Mouse (Mus musculus) liver, adult 2 months (tissue): ENCODE measurements around the gene Spag6. TPM values are rescaled to one million over a fixed set of nuclear protein-coding genes. Genes with fewer than 3 reads are reported as not detected.

Experiments
- DNase-seq: peaks from one replicate; pipeline ENCODE4 v3.0.0-alpha.2; 2011; ENCODE audit warnings: low read depth, low spot score; ENCODE audit errors: extremely low read depth
- H3K27ac ChIP-seq: fragments of 200-500 bp; replicated peaks from 2 replicates; pipeline ENCODE4 v1.5.1; 2012; ENCODE audit warnings: low read depth, mild to moderate bottlenecking, control low read depth, inconsistent platforms, low read length; ENCODE audit not compliant: insufficient read depth
- H3K27me3 ChIP-seq: fragments of 200-500 bp; 2 replicates; pipeline ENCODE4 v1.6.1; 2012; ENCODE audit warnings: mild to moderate bottlenecking, moderate library complexity, low read length, inconsistent platforms; ENCODE audit not compliant: control insufficient read depth, insufficient read depth
- H3K36me3 ChIP-seq: fragments of 200-500 bp; 2 replicates; pipeline ENCODE4 v1.6.1; 2012; ENCODE audit warnings: low read length, inconsistent platforms; ENCODE audit not compliant: control insufficient read depth, insufficient read depth
- H3K4me1 ChIP-seq: fragments of 200-500 bp; 2 replicates; pipeline ENCODE4 v1.6.1; 2011; ENCODE audit warnings: low read length; ENCODE audit not compliant: control insufficient read depth, insufficient read depth
- H3K4me3 ChIP-seq: fragments of 200-500 bp; 2 replicates; pipeline ENCODE4 v1.5.1; 2011; ENCODE audit warnings: low read depth, mild to moderate bottlenecking, control low read depth, low read length, moderate library complexity; ENCODE audit not compliant: insufficient read depth
- H3K79me2 ChIP-seq: fragments of 200-500 bp; 2 replicates; pipeline ENCODE4 v1.6.1; 2012; ENCODE audit warnings: inconsistent platforms, mild to moderate bottlenecking, low read length, moderate library complexity; ENCODE audit not compliant: control insufficient read depth, insufficient read depth
- H3K9ac ChIP-seq: fragments of 200-500 bp; 2 replicates; pipeline ENCODE4 v1.6.1; 2012; ENCODE audit warnings: low read depth, mild to moderate bottlenecking, control low read depth, inconsistent platforms, low read length
- CTCF ChIP-seq: fragments of 200-500 bp; IDR thresholded peaks from 2 replicates; pipeline ENCODE4 v1.5.1; 2011; ENCODE audit warnings: low read depth, low read length, control low read depth
- POLR2A ChIP-seq: fragments of 200-500 bp; IDR thresholded peaks from 2 replicates; pipeline ENCODE4 v1.6.1; 2011; ENCODE audit warnings: low read length, control low read depth; ENCODE audit not compliant: insufficient read depth; ENCODE audit errors: extremely low read depth
- WGBS: fragments of 180-500 bp; shearing (Covaris S2); methylation state at CpG from one replicate; pipeline ENCODE4 v1.1.7; 2018; 5-methylcytosine and 5-hydroxymethylcytosine counted together
- polyA plus RNA-seq: library from polyadenylated mRNA; depleted of rRNA; stranded (reverse); fragments of >200 nt; gene quantifications from 2 replicates; pipeline ENCODE4 v1.2.3, GENCODE M21; 2012
- total RNA-seq: library from RNA; depleted of rRNA; stranded (reverse); fragments of >200 nt; gene quantifications from 2 replicates; pipeline ENCODE4 v1.2.3, GENCODE M21; 2014

The Spag6 gene
- total and polyA plus RNA-seq, 2 experiments: not detected

DNA sequence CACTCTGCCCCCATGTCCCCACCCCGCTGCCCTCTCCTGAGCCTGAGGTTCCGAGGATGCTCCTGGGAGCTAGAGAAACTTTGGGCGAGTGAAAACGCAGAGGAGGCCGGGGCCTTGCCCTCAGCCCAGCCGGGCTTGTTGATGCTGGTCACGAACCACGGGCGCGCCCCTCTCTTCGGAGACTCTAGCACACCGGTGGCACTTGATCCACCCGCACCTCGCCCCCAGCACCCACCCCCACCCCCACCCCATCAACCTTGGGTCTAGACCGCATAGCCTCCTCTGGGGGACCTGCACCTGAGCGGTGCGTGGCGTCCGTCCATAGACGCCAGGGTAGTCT lies 749 bp downstream of the Spag6 start:
- Histone ChIP-seq H3K4me3 (peak overlapping the region; percentile 88), H3K4me1 (no peaks in the 10 kb centered on the region; the same call in 1 of the 2 replicates), H3K9ac (peak overlapping the region; percentile 89), H3K79me2 (no peaks in the 10 kb centered on the region), H3K27me3 (peaks cover 31% of the 10 kb centered on the region), H3K27ac (no peak overlapping the region), H3K36me3 (no peaks in the 10 kb centered on the region)
- WGBS: 2% methylated on average over 20 of the region's 20 CpGs
- DNase-seq: no peak
- TF ChIP-seq CTCF (no peak), POLR2A (no peak)

DNA sequence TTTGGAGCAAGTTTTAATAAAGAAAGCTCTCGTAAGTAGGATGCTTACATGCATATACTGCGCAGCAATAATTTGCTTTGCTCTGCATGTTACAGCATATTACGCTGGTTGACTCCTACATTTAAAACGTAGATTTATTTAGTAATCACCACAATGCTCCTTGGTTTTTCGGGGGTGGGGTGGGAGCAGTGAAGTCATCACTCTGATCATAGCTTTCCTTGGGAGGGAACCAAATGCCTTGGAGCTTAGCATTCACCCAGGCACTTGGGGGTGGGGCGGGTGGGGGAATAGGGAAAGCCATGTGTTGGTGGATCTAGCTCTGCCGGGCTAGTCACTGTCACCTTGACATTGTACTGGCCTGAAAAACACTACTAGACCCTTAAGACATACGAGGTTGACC lies 1.3 kb downstream of the Spag6 start:
- Histone ChIP-seq H3K4me3 (no peak overlapping the region), H3K79me2 (no peaks in the 10 kb centered on the region), H3K4me1 (no peaks in the 10 kb centered on the region; the same call in 1 of the 2 replicates), H3K27ac (no peak overlapping the region), H3K27me3 (peaks cover 30% of the 10 kb centered on the region), H3K9ac (no peak overlapping the region), H3K36me3 (no peaks in the 10 kb centered on the region)
- TF ChIP-seq POLR2A (no peak), CTCF (no peak)
- WGBS: 17% methylated on average over 8 of the region's 8 CpGs
- no peak for DNase-seq

DNA sequence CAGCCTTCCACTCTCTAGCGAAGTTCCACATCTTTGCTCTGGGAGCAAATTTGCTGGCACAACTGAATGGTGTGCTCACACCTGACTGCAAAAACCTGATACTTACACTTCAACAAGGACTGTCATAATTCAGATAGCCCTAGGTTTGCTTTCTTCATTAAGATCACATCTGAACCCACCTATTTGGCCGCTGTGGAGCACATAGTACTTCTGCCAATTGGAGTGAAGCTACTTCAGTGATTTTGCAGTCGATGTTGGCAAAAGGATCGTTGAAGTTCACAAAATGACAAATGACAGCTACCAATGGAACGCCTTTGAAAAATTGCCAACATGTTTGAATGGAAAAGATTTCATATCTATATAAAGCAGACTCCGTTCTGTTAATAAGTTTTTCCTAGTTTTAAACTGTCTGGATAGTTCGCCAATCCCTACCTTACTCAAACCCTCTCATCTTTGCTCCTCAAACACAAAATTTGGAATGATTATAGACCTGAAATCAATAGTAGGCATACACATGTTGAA lies 1.9 kb downstream of the Spag6 start:
- no peak overlapping the region for H3K27ac ChIP-seq

DNA sequence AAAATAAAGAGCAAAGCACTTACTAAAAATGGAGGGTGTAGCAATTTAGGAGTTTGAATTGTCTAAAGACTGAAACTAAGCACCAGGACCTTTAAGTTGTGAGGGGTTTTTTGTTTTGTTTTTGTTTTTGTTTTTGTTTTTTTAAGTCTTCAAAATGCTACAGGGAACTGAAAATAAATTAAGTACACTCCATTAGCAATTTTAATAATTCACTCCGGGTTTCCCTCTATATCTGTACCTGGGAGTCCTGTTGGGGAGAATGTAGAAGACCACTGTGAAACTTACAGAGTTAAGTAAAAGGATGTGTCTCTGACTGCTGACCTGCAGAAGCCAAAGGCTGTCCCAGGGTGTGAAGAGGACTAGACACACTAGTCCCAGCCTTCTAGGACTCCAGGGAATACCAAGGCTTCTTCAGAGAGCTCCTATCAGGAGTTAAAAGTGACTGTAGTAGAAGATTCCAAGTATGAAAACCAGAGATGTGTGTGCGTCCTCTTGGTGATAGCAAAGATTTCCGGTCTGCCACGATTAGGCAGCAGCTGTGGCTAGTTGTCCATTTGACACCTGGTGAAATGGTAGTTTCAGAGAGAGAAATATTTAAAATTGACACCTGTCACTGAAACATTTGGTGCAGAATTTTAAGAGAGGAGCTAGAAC lies 3.9 kb downstream of the Spag6 start:
- H3K27ac ChIP-seq: no peak overlapping the region
- H3K27me3 ChIP-seq: peaks cover 28% of the 10 kb centered on the region
- no peak overlapping the region for H3K9ac ChIP-seq
- no peaks in the 10 kb centered on the region; the same call in 1 of the 2 replicates for H3K4me1 ChIP-seq
- TF ChIP-seq CTCF (no peak), POLR2A (no peak)
- 15% methylated on average over 4 of the region's 4 CpGs for WGBS
- no peak overlapping the region for H3K4me3 ChIP-seq
- no peaks in the 10 kb centered on the region for H3K79me2 ChIP-seq
- DNase-seq: no peak
- H3K36me3 ChIP-seq: no peaks in the 10 kb centered on the region

More for the DNA sequence above, 1.9 kb downstream of the Spag6 start:
- WGBS: 26% methylated on average over 7 of the region's 7 CpGs
- H3K4me3 ChIP-seq: no peak overlapping the region
- H3K79me2 ChIP-seq: no peaks in the 10 kb centered on the region
- no peaks in the 10 kb centered on the region for H3K36me3 ChIP-seq
- no peak for DNase-seq
- TF ChIP-seq CTCF (no peak), POLR2A (no peak)
- H3K27me3 ChIP-seq: peaks cover 27% of the 10 kb centered on the region
- H3K4me1 ChIP-seq: no peaks in the 10 kb centered on the region; the same call in 1 of the 2 replicates
- no peak overlapping the region for H3K9ac ChIP-seq

DNA sequence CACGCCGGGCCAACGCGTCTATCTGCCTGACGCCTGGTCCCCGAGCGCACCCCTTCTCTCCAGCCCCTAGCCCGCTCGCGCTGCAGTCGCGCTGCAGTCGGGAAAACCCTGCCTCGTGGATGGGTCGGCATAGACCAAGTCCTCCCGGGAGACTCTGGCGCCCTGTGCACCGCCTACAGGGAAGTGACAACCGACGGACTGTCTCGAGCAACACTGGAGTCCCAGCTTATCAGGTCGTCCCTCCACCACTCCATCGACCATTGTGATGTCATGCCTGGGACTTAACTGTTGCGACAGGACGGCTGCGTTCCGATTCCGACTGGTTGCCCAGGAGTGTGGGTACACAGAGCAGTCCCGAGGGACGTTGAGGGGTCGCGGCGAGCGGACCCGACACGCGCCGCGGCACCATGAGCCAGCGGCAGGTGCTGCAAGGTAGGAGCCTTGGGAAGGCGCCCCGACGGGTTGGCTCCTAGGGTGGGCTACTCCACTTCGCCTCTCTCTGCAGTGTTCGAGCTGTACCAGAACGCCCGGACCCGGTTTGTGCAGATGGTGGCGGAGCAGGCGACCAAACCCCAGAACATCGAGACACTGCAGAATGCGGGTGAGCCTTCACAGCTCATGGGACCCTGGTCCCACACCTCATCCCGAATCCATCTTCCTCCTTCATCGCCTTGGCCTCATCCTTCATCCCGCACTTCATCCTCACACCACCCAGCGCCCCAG lies 5.0 kb downstream of the Spag6 start:
- no peaks in the 10 kb centered on the region for H3K36me3 ChIP-seq
- no peaks in the 10 kb centered on the region for H3K4me1 ChIP-seq
- TF ChIP-seq CTCF (no peak), POLR2A (no peak)
- no peak overlapping the region for H3K4me3 ChIP-seq
- no peaks in the 10 kb centered on the region for H3K79me2 ChIP-seq
- DNase-seq: no peak
- peaks cover 28% of the 10 kb centered on the region for H3K27me3 ChIP-seq
- WGBS: 4% methylated on average over 56 of the region's 56 CpGs
- H3K9ac ChIP-seq: no peak overlapping the region
- H3K27ac ChIP-seq: no peak overlapping the region
